Mouse (Mus musculus) brain, embryonic 14.5 days (tissue): Measurements from ENCODE around the gene Hras.

Experiments
- CTCF ChIP-seq: fragments of 200-500 bp; IDR thresholded peaks from 2 replicates; pipeline ENCODE4 v1.5.1; 2012; ENCODE audit warnings: inconsistent platforms, mild to moderate bottlenecking, moderate library complexity, borderline replicate concordance; ENCODE audit not compliant: insufficient read depth, insufficient read length; ENCODE audit errors: extremely low read depth
- POLR2A ChIP-seq: fragments of 200-500 bp; IDR thresholded peaks from 2 replicates; pipeline ENCODE4 v1.6.1; 2012; ENCODE audit warnings: mild to moderate bottlenecking, inconsistent platforms, borderline replicate concordance; ENCODE audit not compliant: poor library complexity, insufficient read depth, insufficient read length, severe bottlenecking; ENCODE audit errors: extremely low read depth

DNA sequence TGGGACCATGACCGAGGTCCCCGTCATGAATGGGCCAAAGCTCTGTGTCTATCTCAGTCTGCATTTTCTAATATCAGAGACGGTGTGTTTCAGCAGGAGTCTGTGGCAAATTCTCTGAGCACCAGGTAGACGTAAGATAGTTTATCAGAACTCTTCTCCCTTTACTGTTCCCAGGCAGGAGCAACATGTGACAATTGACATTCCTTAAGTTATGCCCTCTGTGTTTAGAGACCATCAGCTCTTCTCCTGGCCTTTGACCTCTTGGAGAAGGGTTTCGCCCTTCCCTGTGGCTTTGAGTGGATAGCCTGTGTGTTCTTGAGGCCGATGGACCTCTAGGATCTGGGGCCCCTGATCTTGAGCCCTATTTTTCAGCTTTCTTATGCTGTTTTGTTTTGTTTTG lies 35.9 kb upstream of the Hras start:
- TF ChIP-seq CTCF (no peak), POLR2A (no peak)
